Mouse (Mus musculus): ENCODE results near the gene Srcin1.

DNA sequence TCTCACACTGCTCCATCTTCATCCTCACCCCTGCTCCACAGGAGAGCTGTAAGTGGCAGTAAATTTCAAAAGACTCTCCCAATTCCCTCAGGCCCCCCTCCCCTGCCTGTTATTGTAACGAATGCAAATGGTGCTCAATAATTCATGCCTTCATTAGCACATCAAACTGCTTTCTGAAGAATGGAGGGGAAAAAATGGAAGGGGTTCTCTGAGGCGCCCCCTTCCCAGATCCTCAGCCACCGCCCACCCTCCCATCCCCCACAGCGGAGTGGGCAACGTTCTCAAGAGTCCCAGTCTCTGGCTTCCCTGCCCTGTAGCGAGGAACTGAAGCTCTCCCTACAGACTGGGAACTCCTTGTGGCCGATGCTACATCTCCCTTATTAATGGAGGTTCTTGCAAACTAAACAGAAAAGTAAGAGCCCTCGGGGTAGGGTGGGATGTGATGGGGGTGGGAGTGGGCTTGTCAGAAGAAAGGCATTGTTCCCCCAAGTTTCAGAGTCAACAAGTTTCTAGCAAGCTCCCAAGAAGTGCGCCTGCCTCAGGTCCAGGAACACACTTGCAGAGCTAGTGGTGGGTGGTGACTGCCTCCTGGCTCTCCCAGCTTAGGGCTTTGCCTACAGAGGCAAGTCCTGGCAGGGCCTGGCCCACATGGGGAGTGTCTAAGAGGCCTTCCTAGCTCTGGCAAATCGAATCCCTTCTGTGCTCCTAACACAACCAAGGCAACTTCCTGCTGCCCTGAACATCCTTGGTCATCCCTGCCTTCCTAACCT lies 3.3 kb upstream of the Srcin1 start:
- no peak for TF ChIP-seq POLR2A (IDR thresholded peaks at IDR 0.05; ENCODE audit: control insufficient read depth, low read depth, low read length)
- TF ChIP-seq CTCF (IDR thresholded peaks at IDR 0.05; ENCODE audit: control insufficient read depth, insufficient read depth, insufficient replicate concordance, low read depth, low read length) = no peak

Data from testis, adult 2 months (tissue).